Mouse (Mus musculus) monocyte, adult 5-6 weeks (primary cell): Measurements from ENCODE around the gene Cracr2a. TPM values are rescaled to one million over a fixed set of nuclear protein-coding genes. Genes with fewer than 3 reads are reported as not detected.

Experiments
- total RNA-seq: library from RNA; stranded (forward); fragments of 200-1000, 200-491, 200-594 nt; gene quantifications from 3 replicates; pipeline ENCODE4 v1.2.3, GENCODE M21; 2017

The Cracr2a gene
- total RNA-seq, 1 experiment from 2014 or later = 14.6 TPM

Other genes starting within 250 kb of the Cracr2a start
- gene Parp11, start 114.5 kb upstream of the Cracr2a start, total RNA-seq = 16.5 to 49.2 TPM (median 31.2 TPM) in 3 replicates
- gene Prmt8, start 208.1 kb downstream of the Cracr2a start, total RNA-seq = not detected in 3 replicates